Mouse (Mus musculus) erythroblast, embryonic 14.5 days (primary cell): ENCODE measurements around the gene Hspa12a.

Experiments used
- GATA1 ChIP-seq: IDR thresholded peaks from 2 replicates; pipeline ENCODE4 v1.6.1; 2012; ENCODE audit warnings: low read length, inconsistent platforms, mixed read lengths
- TAL1 ChIP-seq: IDR thresholded peaks from 3 replicates; pipeline ENCODE4 v1.6.1; 2012; ENCODE audit warnings: low read length, inconsistent platforms, mixed read lengths

DNA sequence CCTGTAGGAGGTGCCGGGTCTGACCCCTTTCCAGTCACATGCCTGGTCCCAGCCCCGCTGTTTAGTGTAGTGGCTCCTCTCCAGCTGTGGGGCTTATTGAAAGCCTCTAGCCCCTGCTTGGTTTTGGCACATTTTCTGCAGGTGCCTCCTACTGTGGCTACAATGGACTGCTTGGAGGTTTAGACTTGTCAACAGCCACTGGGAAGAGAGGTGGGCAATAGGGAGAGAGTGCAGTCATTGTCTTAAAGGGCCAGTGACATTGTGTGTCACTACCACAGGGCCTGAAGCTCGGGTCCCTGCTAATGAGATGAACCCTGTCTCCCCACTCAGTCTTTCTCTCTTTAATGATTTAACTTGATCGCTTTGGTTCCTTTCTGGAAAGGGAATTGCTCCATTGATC, 10.4 kb downstream of the Hspa12a start:
- no peak for TF ChIP-seq GATA1
- no peak for TF ChIP-seq TAL1
